Mouse (Mus musculus): ENCODE measurements around the gene Pax5. TPM values are rescaled to one million over a fixed set of nuclear protein-coding genes. Genes with fewer than 3 reads are reported as not detected.

Gene Pax5
- polyA plus RNA-seq, 1 experiment, result 3.4 TPM

DNA sequence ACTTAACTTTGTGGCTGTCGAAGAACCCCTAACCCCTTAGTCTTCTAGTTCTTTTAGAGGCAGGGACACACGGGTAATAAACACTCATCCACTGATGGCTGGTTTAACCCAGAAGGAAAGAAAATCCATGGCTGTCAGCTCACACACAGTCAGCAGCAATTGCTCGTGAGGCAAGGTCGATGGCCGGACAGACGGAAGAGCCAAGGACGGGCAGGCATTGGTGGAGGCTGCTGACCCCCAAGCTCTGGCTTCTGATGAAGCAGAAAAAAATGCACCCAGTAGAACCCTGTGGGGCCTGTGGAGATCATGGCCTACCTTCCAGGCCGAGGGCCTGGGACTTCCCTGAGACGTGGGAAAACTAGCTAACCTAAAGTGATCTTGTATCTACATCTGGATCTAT is 227.4 kb downstream of the Pax5 start:
- TF ChIP-seq POLR2A (IDR thresholded peaks at IDR 0.05; ENCODE audit: low read depth, low read length), result no peak
- TF ChIP-seq CTCF (conservative IDR thresholded peaks at IDR 0.05; ENCODE audit: insufficient read depth, insufficient read length, low read depth, low read length), result no peak
- Histone ChIP-seq H3K36me3 (ENCODE audit: control insufficient read depth, insufficient read depth, low read length) (no peaks in the 10 kb centered on the region), H3K4me1 (ENCODE audit: control insufficient read depth, insufficient read depth, low read length) (no peaks in the 10 kb centered on the region), H3K4me3 (ENCODE audit: insufficient read depth, low read depth, low read length) (no peak overlapping the region), H3K27me3 (replicated peaks; ENCODE audit: control insufficient read depth, insufficient read depth, low read length) (no peaks in the 10 kb centered on the region), H3K27ac (ENCODE audit: insufficient read depth, low read depth, low read length) (no peak overlapping the region)
- DNase-seq, result no peak
- 85% methylated on average over 9 of the region's 9 CpGs for WGBS

DNA sequence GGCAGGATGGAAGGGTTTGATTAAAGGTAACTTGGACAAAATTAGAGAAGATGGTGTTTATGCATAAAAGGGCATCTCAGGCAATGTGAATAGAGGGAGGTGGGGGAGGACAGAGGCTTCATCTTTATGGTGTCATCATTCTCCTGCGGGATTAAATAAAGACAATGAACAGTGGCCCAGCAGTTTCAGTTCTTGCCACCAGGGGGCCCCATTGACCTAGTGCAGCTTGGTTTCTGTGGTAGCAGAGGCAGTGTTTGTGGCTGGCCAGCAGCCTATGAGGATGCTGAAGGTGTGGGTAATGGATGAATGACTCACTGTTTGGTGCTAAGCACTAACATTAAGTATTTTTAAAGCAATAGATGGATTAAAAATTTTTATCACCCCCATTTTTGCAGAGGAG is 230.5 kb downstream of the Pax5 start:
- H3K36me3 ChIP-seq (ENCODE audit: control insufficient read depth, insufficient read depth, low read length), result no peaks in the 10 kb centered on the region
- DNase-seq, result no peak
- no peak overlapping the region for H3K27ac ChIP-seq (ENCODE audit: insufficient read depth, low read depth, low read length)
- 86% methylated on average over 1 of the region's 1 CpGs for WGBS
- no peak overlapping the region for H3K4me3 ChIP-seq (ENCODE audit: insufficient read depth, low read depth, low read length)
- no peaks in the 10 kb centered on the region for H3K4me1 ChIP-seq (ENCODE audit: control insufficient read depth, insufficient read depth, low read length)
- no peaks in the 10 kb centered on the region for H3K27me3 ChIP-seq (replicated peaks; ENCODE audit: control insufficient read depth, insufficient read depth, low read length)
- no peak for TF ChIP-seq CTCF (conservative IDR thresholded peaks at IDR 0.05; ENCODE audit: insufficient read depth, insufficient read length, low read depth, low read length)

Other genes with a start within 250 kb of the Pax5 start
- 8.7 and 9.1 TPM in 2 replicates for gene Zcchc7, start 45.4 kb upstream of the Pax5 start, polyA plus RNA-seq (2012; rRNA removed)